Mouse (Mus musculus) megakaryocyte, embryonic 14.5 days (primary cell): ENCODE data around the gene Asic2.

Experiments
- FLI1 ChIP-seq: IDR thresholded peaks from 2 replicates; pipeline ENCODE4 v1.6.1; 2012; ENCODE audit warnings: low read length, inconsistent platforms, mixed read lengths
- GATA1 ChIP-seq: IDR thresholded peaks from 3 replicates; pipeline ENCODE4 v1.6.1; 2012; ENCODE audit warnings: mixed read lengths, low read length, inconsistent platforms, borderline replicate concordance

DNA sequence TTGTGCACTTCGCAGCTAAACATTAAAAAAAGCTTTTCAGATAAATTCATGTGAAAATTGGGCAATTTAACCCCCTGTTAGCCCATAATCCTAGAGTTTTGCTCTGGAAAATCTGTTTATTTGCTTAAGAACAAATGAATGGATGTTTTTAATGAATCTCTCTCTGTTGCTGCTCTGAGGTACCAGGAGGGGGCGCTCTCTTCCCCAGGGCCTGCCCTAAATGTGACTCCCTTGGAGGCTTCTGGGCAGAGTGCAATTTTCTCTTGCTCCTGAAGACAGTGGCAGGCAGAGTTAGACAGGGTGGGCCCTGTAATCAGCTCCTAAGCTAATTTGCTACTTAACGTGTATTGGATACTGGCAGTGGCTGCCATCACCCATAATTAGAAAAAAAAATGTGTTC lies 3.8 kb upstream of the Asic2 start:
- TF ChIP-seq GATA1 (no peak), FLI1 (no peak)
